Mouse (Mus musculus) CD4-positive, CD25-positive, alpha-beta regulatory T cell, adult 2 months (primary cell): ENCODE results near the gene Zfp691.
A peak's percentile ranks its signal among the peaks of the same experiment; 100 is the strongest.

ENCODE experiments used
- DNase-seq: peaks from one replicate; pipeline ENCODE4 v3.0.0-alpha.2; 2012; ENCODE audit warnings: low read depth, low spot score

The Zfp691 gene

GRCm38 (mm10) chr4:119173851-119174453, at the start of gene Zfp691:
TSS of gene Zfp691 (minus strand) at chr4:119174195.
- peak; percentile 96 for DNase-seq

DNA sequence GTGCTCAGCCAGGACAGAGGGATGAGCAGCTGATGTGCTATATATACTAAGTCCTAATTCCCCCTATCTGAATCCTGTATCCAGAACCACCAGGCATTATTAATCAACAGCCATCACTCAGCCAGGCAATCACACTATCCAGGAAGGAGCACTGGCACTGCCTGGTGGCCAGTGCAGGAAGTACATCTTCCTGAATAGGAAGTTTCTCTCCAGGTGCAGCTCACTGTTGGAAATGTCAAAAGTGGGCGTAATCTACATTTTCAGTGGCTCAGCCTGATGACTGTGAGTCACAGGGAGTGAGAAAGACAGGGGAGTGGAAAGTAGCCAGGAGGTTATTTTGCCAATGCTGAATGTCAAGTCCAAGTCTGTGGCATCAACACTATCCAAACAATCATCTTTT, 49.7 kb upstream of the Zfp691 start:
- peak; percentile 60 for DNase-seq

DNA sequence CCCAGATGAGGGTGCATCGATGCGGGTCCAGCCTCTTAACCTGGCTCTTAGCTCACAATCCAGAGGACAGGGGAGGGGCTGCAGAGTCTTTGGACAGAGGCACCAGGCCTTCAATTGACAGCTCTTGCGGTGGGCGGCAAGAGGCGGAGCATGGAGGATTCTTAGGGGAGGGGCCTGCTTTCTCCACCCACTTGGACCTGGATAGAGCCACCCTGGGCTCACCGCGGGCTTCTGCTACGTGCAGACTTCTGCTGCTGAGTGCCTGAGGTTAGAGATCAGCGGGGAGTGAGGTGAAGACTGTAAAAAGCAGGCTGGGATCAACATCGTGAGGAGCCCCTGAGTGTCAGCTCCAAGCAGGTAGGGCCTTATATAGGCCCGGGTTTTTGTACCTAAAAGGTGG, 44.2 kb upstream of the Zfp691 start, which contains the start of gene Tmem269:
Gene Tmem269 (minus strand): TSS at position 49 of the 400 bp plus-strand sequence.
- DNase-seq = no peak

- no peak for DNase-seq
Observed at GRCm38 (mm10) chr4:119216667-119217066, 42.7 kb upstream of the Zfp691 start.

GRCm38 (mm10) chr4:119204672-119205071, 30.7 kb upstream of the Zfp691 start:
- peak; percentile 65 for DNase-seq

GRCm38 (mm10) chr4:119198105-119198504, 24.1 kb upstream of the Zfp691 start:
- no peak for DNase-seq

- DNase-seq = no peak
Observed at GRCm38 (mm10) chr4:119195582-119196320, 21.8 kb upstream of the Zfp691 start.

- peak; percentile 94 for DNase-seq
Observed at GRCm38 (mm10) chr4:119194909-119195581, 21.1 kb upstream of the Zfp691 start, which contains the start of gene Svbp. TSS of gene Svbp (plus strand) at chr4:119195306.

DNA sequence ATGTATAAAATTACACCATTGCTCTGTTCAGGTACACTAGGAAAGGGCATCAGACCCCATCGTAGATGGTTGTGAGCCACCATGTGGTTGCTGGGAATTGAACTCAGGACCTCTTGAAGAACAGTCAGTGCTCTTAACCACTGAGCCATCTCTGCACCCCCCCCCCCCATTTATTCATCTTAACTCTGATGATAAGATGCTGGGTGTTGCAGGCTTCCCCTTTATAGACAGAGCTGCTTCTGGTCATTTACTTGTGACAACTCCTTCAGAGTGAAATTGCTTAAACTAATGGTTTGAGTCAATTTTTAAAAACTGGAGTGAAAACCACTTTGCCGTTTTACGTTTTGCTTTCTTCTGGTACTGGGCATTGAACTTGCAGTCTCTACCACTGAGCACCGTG, 18.8 kb upstream of the Zfp691 start:
- DNase-seq = no peak

DNA sequence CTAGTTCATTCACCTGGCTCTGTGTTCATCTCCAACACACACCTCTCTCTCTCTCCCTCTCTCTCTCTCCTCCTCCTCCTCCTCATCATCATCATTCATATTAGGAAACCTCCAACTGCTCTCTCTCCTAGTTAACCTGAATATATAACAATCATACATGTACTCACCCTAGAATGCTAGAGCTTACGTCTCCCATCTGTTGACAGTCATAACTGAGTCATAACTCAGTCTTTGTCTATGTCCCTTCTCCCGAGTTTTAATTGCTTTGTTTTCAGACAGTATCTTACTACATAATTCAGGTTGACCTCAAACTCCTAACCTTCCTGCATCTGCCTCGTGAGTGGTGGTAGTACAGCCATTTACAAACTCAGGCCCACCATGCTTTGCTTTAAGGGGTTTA, 17.3 kb upstream of the Zfp691 start:
- DNase-seq = no peak

DNA sequence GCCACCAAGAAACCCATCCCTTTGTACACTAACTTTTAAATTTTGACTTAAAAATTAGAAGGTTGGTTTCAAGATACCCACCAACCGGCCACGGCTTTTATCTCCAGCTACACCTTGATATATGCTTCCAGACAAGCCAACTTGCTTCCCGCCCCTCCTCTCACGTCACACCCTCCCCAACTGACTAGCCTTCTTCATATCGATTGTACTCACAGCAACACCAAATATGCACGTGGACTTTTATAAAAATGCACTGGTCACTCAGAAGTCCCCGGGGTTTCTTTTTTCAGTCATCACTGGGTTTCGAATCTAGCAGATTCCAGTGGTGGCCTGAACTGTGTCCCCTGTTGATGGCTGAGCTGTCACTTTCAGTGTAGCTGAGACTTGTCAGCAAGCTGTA, 16.6 kb upstream of the Zfp691 start:
- no peak for DNase-seq

GRCm38 (mm10) chr4:119189864-119190263, 15.9 kb upstream of the Zfp691 start, which contains the start of gene Ermap:
TSS of gene Ermap (minus strand) at chr4:119190011.
- no peak for DNase-seq

GRCm38 (mm10) chr4:119189392-119189791, 15.4 kb upstream of the Zfp691 start:
- DNase-seq = no peak

GRCm38 (mm10) chr4:119188060-119188785, 14.2 kb upstream of the Zfp691 start:
- no peak for DNase-seq

- no peak for DNase-seq
Observed at GRCm38 (mm10) chr4:119185771-119186170, 11.8 kb upstream of the Zfp691 start.

GRCm38 (mm10) chr4:119183525-119183924, 9.5 kb upstream of the Zfp691 start:
- no peak for DNase-seq

- no peak for DNase-seq
Observed at GRCm38 (mm10) chr4:119181456-119181855, 7.5 kb upstream of the Zfp691 start.

GRCm38 (mm10) chr4:119180133-119180707, 6.2 kb upstream of the Zfp691 start:
- peak; percentile 13 for DNase-seq

DNA sequence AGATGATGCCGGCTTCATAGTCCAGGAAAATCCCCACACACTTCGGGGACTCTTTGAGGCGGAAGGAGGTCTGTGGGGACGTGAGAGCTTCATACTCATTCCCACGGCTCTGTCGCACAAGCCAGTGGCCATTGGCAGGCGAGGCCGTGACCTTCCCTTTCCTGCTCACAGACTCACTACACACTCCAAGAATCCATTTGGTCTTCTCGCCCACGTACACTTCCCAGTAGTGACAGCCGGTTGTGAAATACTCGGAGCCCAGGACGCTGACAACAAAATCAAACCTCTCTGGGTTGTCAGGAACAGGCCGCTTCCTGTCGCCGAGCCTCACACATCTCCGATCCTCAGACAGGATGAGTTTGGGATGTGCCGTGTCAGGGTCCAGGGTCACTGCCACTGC, 4.3 kb upstream of the Zfp691 start:
- DNase-seq = no peak

- DNase-seq = no peak
Observed at GRCm38 (mm10) chr4:119177702-119178101, 3.7 kb upstream of the Zfp691 start.

DNA sequence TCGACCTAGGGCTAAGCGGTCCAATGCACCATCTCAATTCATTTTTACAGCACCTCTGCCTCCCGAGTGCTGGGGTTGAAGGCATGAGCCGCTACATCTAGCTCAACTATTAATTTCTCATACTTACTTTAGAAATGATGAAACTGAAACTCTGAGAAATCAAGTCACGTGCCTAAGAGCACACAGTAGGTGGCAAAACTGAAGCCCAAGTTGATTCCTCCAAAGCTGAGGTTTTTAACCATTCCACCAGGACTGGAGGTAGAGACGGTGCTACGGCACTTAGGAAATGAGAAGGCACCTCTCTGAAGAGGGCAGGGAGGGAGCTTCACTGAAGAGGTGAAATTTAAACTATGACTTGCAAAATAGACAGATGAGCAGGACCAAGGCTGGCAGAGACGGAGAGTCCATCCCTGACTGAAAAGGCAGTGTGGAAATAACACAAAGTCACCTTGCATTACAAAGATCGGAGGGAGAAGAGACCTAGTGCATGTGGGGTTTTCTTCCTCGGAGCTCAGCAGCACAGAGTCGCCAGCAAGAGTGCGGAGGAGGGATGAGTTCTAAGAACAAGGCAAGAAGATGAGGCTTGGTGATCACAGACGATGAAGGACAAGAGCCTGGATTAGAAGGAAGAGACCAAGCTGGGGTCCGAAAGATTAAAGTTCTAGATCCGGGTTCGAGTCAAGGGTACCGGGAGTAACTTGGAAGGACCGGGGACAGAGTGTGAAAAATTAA, 910 bp downstream of the Zfp691 start:
- DNase-seq = peak; percentile 34
